Mouse (Mus musculus) left cerebral cortex, adult 2 months (tissue): ENCODE measurements around the gene Prune2. TPM values are rescaled to one million over a fixed set of nuclear protein-coding genes. Genes with fewer than 3 reads are reported as not detected.

Experiments used
- DNase-seq, 2 experiments: peaks; one replicate each; pipeline ENCODE4 v3.0.0; 2021 to 2022; ENCODE audit warnings: low spot score in 2 of 2, mixed read lengths in 1 of 2; ENCODE audit errors: extremely low spot score in 1 of 2
- H3K27ac ChIP-seq: fragments of 200-600 bp; 2 replicates; pipeline ENCODE4 v1.8.1; 2022
- H3K4me3 ChIP-seq: fragments of 200-600 bp; 2 replicates; pipeline ENCODE4 v1.8.1; 2022
- CTCF ChIP-seq: fragments of 200-600 bp; IDR thresholded peaks from 2 replicates; pipeline ENCODE4 v1.8.1; 2022; ENCODE audit warnings: antibody characterized with exemption, mild to moderate bottlenecking, moderate library complexity
- intact Hi-C: fragments of 180-260 bp; cut with DNase I; formaldehyde crosslinking; loops from one replicate; pipeline ENCODE4 v1.15.1; 2025
- long read RNA-seq, 2 experiments: library from polyadenylated mRNA; stranded (forward); transcript quantifications; one replicate each; pipeline ENCODE4 v2.0.0; 2021; ENCODE audit warnings: borderline mapping rate in 2 of 2
- total RNA-seq, 2 experiments: library from RNA; stranded (reverse); gene quantifications; 2 replicates each; pipeline ENCODE4 v1.2.3; 2021

Prune2 gene
- total RNA-seq = 10 to 100 TPM; 81.4 to 82.2 TPM
- long read RNA-seq, experiment 1, transcript Prune2-207 (11 exons, 2,115 nt) = major isoform, 47 of 63 reads
- long read RNA-seq, experiment 1, partial matches to known transcripts = 3 of 63 reads
- long read RNA-seq, experiment 1, other reads (novel, unspliced or antisense) = 13 of 63 reads
- long read RNA-seq, experiment 2, transcript Prune2-207 (11 exons, 2,115 nt) = major isoform, 34 of 44 reads
- long read RNA-seq, experiment 2, partial matches to known transcripts = 1 of 44 reads
- long read RNA-seq, experiment 2, other reads (novel, unspliced or antisense) = 8 of 44 reads

- peak within 1 kb of the TSS; percentile 50 for H3K4me3 ChIP-seq
- no peak within 1 kb of the TSS for H3K27ac ChIP-seq
- TF ChIP-seq CTCF = no peak
- intact Hi-C loops = no loop called here
- peak; percentile 42 to 45 for DNase-seq
Measured at GRCm38 (mm10) chr19:16955613-16956271, at the start of gene Prune2. TSS of gene Prune2 (plus strand) at chr19:16956118.

GRCm38 (mm10) chr19:16911507-16911906, 44.4 kb upstream of the Prune2 start:
- no peak for DNase-seq
- Histone ChIP-seq H3K27ac (no peak overlapping the region), H3K4me3 (no peak overlapping the region)
- no peak for TF ChIP-seq CTCF
- intact Hi-C loops = no loop called here

GRCm38 (mm10) chr19:16924516-16924915, 31.4 kb upstream of the Prune2 start:
- Histone ChIP-seq H3K27ac (no peak overlapping the region), H3K4me3 (no peak overlapping the region)
- TF ChIP-seq CTCF = no peak
- intact Hi-C loops = no loop called here
- no peak for DNase-seq

GRCm38 (mm10) chr19:16934664-16935063, 21.3 kb upstream of the Prune2 start:
- Histone ChIP-seq H3K4me3 (no peak overlapping the region), H3K27ac (no peak overlapping the region)
- no peak for TF ChIP-seq CTCF
- intact Hi-C loops = no loop called here
- DNase-seq = no peak

GRCm38 (mm10) chr19:16948794-16949313, 7.1 kb upstream of the Prune2 start:
- DNase-seq = no peak
- H3K4me3 ChIP-seq = no peak overlapping the region
- TF ChIP-seq CTCF = no peak
- no peak overlapping the region for H3K27ac ChIP-seq
- intact Hi-C loops = no loop called here

GRCm38 (mm10) chr19:16949341-16949740, 6.6 kb upstream of the Prune2 start:
- intact Hi-C loops = no loop called here
- TF ChIP-seq CTCF = no peak
- H3K4me3 ChIP-seq = no peak overlapping the region

GRCm38 (mm10) chr19:16950051-16950450, 5.9 kb upstream of the Prune2 start:
- TF ChIP-seq CTCF = no peak
- H3K4me3 ChIP-seq = no peak overlapping the region
- H3K27ac ChIP-seq = no peak overlapping the region
- intact Hi-C loops = no loop called here
- no peak for DNase-seq

More at GRCm38 (mm10) chr19:16949341-16949740, 6.6 kb upstream of the Prune2 start:
- no peak overlapping the region for H3K27ac ChIP-seq
- DNase-seq = no peak

GRCm38 (mm10) chr19:16950664-16951363, 5.1 kb upstream of the Prune2 start:
- no peak for DNase-seq
- Histone ChIP-seq H3K27ac (no peak overlapping the region), H3K4me3 (no peak overlapping the region)
- intact Hi-C loops = no loop called here
- no peak for TF ChIP-seq CTCF

GRCm38 (mm10) chr19:16954736-16955135, 1.2 kb upstream of the Prune2 start:
- intact Hi-C loops = no loop called here
- Histone ChIP-seq H3K4me3 (no peak overlapping the region), H3K27ac (no peak overlapping the region)
- no peak for TF ChIP-seq CTCF
- no peak for DNase-seq

GRCm38 (mm10) chr19:16955231-16955612, 696 bp upstream of the Prune2 start:
- DNase-seq = no peak
- Histone ChIP-seq H3K27ac (no peak overlapping the region), H3K4me3 (no peak overlapping the region)
- no peak for TF ChIP-seq CTCF
- intact Hi-C loops = no loop called here

GRCm38 (mm10) chr19:16956319-16956718, 401 bp downstream of the Prune2 start:
- intact Hi-C loops = no loop called here
- no peak for TF ChIP-seq CTCF

GRCm38 (mm10) chr19:16959051-16959450, 3.1 kb downstream of the Prune2 start:
- DNase-seq = no peak
- TF ChIP-seq CTCF = no peak
- Histone ChIP-seq H3K27ac (no peak overlapping the region), H3K4me3 (no peak overlapping the region)
- intact Hi-C loops = no loop called here

More at GRCm38 (mm10) chr19:16956319-16956718, 401 bp downstream of the Prune2 start:
- no peak for DNase-seq
- Histone ChIP-seq H3K4me3 (peak overlapping the region; percentile 50), H3K27ac (no peak overlapping the region)
